Comparison of ENCODE assay signal across 8 mouse cellular contexts in the genomic region with DNA sequence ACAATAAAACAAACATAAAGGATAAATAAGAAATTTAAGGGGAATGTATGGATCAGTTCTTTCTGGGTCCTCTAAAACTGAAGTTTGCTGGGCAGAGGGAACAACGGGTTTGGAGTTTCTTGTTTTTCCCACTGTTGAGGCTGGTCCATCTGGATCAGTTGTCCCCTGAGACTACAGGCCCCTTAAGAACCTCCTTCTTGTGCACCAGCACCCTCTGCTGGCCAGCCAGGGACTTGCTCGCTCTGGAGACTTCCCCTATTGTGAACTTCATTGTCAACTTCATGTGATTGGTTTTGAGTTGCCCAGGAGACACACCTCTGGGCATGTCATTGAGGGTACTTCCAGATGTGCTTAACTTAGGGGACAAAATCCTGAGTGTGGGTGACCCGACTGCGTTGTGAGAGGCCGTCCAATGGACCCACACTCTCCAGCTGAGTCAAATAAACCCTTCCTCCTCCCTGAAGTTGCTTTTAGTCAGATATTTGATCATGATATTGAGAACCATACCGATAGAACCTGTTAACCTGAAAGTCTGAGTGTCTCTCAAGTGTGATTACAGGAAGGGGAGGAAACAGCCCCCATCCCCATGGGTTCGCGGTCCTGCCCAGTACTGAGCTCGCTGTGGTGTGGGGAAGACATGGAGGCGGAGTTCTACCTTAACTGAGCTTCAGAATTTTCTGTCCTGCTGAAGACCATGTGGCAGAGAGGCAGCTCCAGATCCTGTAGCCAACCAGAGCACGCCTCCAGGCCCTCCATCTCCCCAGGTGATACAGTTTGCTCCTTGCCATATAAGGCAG. TPM values are rescaled to one million over a fixed set of nuclear protein-coding genes. Genes with fewer than 3 reads are reported as not detected.
DNase-seq lines count a peak whose midpoint lies in the region; ATAC-seq and TF ChIP-seq lines count a peak whose summit lies in the region.

No protein-coding gene starts in this region.

- H3K9ac ChIP-seq in liver, embryonic 12.5 days: no peak overlapping the region
- H3K9ac ChIP-seq in limb, embryonic 14.5 days (ENCODE audit: low read depth, low read length, severe bottlenecking): no peak overlapping the region

- H3K27ac ChIP-seq in liver, embryonic 12.5 days: no peak overlapping the region
- H3K27ac ChIP-seq in limb, embryonic 14.5 days (replicated peaks; ENCODE audit: low read depth, low read length): no peak overlapping the region

- TF ChIP-seq POLR2A in limb, embryonic 14.5 days (IDR thresholded peaks at IDR 0.05; ENCODE audit: borderline replicate concordance, extremely low read depth, insufficient read depth, insufficient read length): no peak

- H3K36me3 ChIP-seq in liver, embryonic 12.5 days: no peaks in the 10 kb centered on the region
- no peaks in the 10 kb centered on the region for H3K36me3 ChIP-seq in limb, embryonic 14.5 days (ENCODE audit: control insufficient read depth, insufficient read depth, low read length)
- H3K36me3 ChIP-seq in splenic B cell, adult 2 months (ENCODE audit: control insufficient read depth, insufficient read depth, low read length, poor library complexity, severe bottlenecking): no peaks in the 10 kb centered on the region

- no peak for ATAC-seq in liver, embryonic 12.5 days
- ATAC-seq in common myeloid progenitor, adult 5-6 weeks (replicated peaks; ENCODE audit: low read depth, poor library complexity, severe bottlenecking): peak; percentile 99
- ATAC-seq in limb, embryonic 14.5 days (ENCODE audit: low FRiP score, low read depth): no peak

- peak; percentile 69 for DNase-seq in liver
- DNase-seq in gastrocnemius, postnatal 10 days: peak; percentile 76
- DNase-seq in kidney, adult 9 months: peak; percentile 80
- peak; percentile 57 for DNase-seq in limb, embryonic 14.5 days (ENCODE audit: low spot score)
- peak; percentile 73 for DNase-seq in neural tube, embryonic 10.5 days (ENCODE audit: extremely low spot score, low spot score)
- DNase-seq in splenic B cell, adult 2 months (ENCODE audit: low read depth, low spot score): peak; percentile 85

- WGBS in liver, embryonic 12.5 days (ENCODE audit: insufficient replicate concordance): 30% methylated on average over 11 of the region's 11 CpGs
- whole genome bisulfite sequencing in limb, embryonic 14.5 days: 47% methylated on average over 11 of the region's 11 CpGs

- no peak overlapping the region for H3K4me3 ChIP-seq in liver, embryonic 12.5 days
- no peak overlapping the region for H3K4me3 ChIP-seq in limb, embryonic 14.5 days (replicated peaks; ENCODE audit: low read length)

- no peaks in the 10 kb centered on the region for H3K27me3 ChIP-seq in liver, embryonic 12.5 days (replicated peaks)
- H3K27me3 ChIP-seq in limb, embryonic 14.5 days (ENCODE audit: control insufficient read depth, insufficient read depth, low read length): no peaks in the 10 kb centered on the region
- H3K27me3 ChIP-seq in splenic B cell, adult 2 months (ENCODE audit: control insufficient read depth, insufficient read depth, low read length, poor library complexity, severe bottlenecking): no peaks in the 10 kb centered on the region

- no peaks in the 10 kb centered on the region for H3K4me1 ChIP-seq in liver, embryonic 12.5 days
- no peaks in the 10 kb centered on the region for H3K4me1 ChIP-seq in limb, embryonic 14.5 days (ENCODE audit: control insufficient read depth, insufficient read depth, low read length)

- no peaks in the 10 kb centered on the region for H3K9me3 ChIP-seq in liver, embryonic 12.5 days (replicated peaks)
- no peaks in the 10 kb centered on the region for H3K9me3 ChIP-seq in limb, embryonic 14.5 days (ENCODE audit: control insufficient read depth, low read length)

- no peak overlapping the region for H3K4me2 ChIP-seq in liver, embryonic 12.5 days
- H3K4me2 ChIP-seq in limb, embryonic 14.5 days (replicated peaks; ENCODE audit: low read depth, low read length, severe bottlenecking): no peak overlapping the region

RNA-seq across cellular contexts. Expression of gene B3gat2, which starts 31.4 kb away (rescaled TPM):
- polyA plus RNA-seq in liver, embryonic 12.5 days (2016; fragmentation: Nextera tagmentation; extraction: Ambion mirVana): 0.19 and 0.33 TPM in 2 replicates
- 0.50 TPM in 1 of 2 replicates, not detected in the other for total RNA-seq in common myeloid progenitor, adult 5-6 weeks (2017)
- not detected for total RNA-seq in gastrocnemius, postnatal 10 days (2021)
- 1.2 and 1.8 TPM in 2 replicates for polyA plus RNA-seq in limb, embryonic 14.5 days (2012; rRNA removed)
- polyA plus RNA-seq in limb, embryonic 14.5 days (2014; fragmentation: Nextera tagmentation; extraction: Ambion mirVana): 0.99 and 1.4 TPM in 2 replicates
